Mouse (Mus musculus): ENCODE data around the gene Fat4.

DNA sequence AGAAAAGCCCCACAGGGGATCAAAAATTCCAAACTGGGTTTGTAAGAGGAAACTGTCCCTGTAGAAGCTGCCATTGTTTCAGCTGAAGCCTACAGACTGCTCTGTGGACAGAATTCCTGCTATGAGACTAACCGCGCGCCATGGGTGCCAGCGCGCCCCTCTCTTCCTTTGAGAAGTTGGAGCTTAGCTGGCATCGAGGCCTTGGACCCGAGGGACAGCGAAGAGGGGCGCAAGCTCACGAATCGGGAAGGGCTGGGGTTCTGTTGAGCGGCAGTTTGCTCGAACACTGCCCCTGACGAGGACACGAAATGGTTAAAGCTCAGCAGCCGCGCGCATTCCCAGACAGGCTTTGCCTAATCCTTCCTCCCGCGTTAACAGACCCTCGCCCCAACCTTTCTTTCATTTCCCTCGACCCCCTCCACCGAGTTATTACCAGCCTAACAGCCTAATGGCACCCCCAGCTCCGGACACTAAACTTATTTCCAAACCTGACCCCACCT lies 1.8 kb upstream of the Fat4 start:
- no peak for TF ChIP-seq CTCF (IDR thresholded peaks at IDR 0.05; ENCODE audit: extremely low read depth, insufficient read depth, insufficient read length, insufficient replicate concordance)
- no peak for TF ChIP-seq POLR2A (IDR thresholded peaks at IDR 0.05; ENCODE audit: low read depth, low read length)
